Mouse (Mus musculus) liver, postnatal 0 days (tissue): ENCODE measurements around the gene Cacybp.

Experiments used
- CTCF ChIP-seq: sonication (generic); IDR thresholded peaks from 2 replicates; pipeline ENCODE4 v1.5.1; 2016; ENCODE audit warnings: antibody characterized with exemption, low read depth
- EP300 ChIP-seq: IDR thresholded peaks from 2 replicates; pipeline ENCODE4 v1.6.1; 2016; ENCODE audit warnings: antibody characterized with exemption, low read depth, mild to moderate bottlenecking

DNA sequence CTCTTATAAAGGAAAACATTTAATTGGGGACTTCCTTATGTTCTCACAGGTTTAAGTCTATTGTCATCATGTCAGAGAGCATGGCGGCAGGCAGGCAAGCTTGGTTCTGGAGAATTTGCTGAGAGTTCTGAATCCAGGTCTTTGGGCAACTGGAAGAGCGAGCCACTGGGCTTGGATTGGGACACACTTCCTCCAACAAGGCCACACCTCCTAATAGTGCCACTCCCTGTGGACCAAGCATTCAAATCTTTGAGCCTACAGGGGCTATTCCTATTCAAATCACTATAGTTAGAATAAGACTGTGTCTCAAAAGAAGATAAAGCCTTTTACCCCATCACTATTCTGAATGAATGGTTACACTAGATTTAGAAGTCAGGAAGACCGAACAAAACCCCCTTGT, 5.2 kb upstream of the Cacybp start:
- TF ChIP-seq CTCF (no peak), EP300 (no peak)
